Mouse (Mus musculus): ENCODE measurements around the gene Fam163a.

The Fam163a gene

DNA sequence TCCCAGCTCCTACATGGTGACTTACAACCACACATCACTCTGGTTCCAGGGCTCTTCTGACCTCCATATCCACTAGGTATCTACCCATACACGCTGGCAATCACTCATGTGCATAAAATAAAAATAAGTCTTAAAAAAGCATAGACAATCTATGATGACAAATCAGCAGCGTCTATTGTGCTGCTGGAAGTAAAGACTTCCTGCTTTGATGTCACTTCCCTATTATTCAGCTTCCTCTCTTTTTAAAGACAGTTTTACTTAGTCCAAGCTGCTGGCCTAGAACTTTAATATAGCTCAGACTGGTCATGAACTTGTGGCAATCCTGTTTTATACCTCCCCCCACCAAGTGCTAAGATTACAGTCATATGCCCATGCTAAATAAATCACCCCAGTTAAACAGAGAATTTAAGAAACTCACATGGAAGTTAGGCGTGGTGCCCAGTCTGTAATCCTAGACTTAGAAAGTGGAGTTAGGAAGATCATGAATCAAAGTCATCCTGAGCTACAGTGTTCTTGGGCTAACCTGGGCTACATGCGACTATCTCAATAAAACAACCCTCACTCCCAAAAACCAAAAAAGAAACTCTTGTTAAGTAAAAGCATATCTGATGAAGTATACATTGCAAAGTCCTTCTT is 176.4 kb downstream of the Fam163a start:
- DNase-seq (ENCODE audit: low spot score in 2 of 2) = no peak

GRCm38 (mm10) chr1:156027849-156028248 is 177.0 kb downstream of the Fam163a start:
- no peak for DNase-seq (ENCODE audit: low spot score in 2 of 2)
